Mouse (Mus musculus): ENCODE data around the gene Cop1. TPM values are rescaled to one million over a fixed set of nuclear protein-coding genes. Genes with fewer than 3 reads are reported as not detected.

Cop1 gene
- polyA plus RNA-seq (2014; fragmentation: Illumina TruSeq; extraction: RNeasy Lipid Tissue Mini Kit (QIAGEN cat#74804); ENCODE audit: low read depth, low replicate concordance): 146 TPM

DNA sequence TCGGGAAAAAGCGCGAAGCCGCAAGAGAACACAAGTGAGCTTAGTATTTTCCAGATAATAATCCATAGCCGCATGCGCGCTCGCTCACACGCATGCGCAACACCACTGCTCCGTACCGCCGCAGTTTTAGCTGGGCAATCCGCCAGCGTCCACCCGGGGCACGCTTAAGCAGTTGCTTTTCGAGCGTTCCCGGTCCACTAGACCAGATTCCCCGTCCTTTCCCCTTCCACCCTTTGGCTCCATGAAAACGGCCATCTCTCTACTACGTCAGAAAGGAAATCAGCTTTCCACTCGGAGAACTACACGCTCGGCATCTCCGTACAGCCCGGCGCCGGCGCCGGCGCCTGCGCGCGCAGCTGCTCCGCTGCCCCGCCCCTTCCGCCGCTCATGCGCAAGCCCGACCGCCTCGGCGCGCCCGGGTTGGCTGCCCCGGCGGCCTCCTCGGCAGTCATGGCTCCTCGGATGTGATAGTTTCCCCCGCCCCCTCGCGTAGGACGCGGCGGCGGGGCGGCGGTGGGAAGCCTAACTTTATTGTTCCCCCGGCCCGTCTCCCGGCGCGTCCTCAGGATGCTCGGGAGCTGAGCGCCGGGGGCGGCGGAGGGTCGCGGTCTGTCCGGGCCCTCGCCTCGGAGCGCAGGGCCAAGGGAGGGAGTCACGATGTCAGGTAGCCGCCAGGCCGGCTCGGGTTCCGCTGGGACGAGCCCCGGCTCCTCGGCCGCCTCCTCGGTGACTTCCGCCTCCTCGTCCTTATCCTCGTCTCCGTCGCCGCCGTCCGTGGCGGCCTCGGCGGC lies at the start of gene Cop1:
Gene Cop1 (plus strand): TSS at position 540 of the 791 bp plus-strand sequence.

